Mouse (Mus musculus) left cerebral cortex, adult 11 months (tissue): ENCODE results near the gene Bcl2a1c.
A peak's percentile ranks its signal among the peaks of the same experiment; 100 is the strongest.
"Not testable (repeated sequence)": the region's sequence is repeated elsewhere in the genome, so short reads cannot be mapped to it uniquely, and the experiment has no call there.

Experiments used
- DNase-seq: peaks from one replicate; pipeline ENCODE4 v3.0.0; 2022; ENCODE audit warnings: low spot score

Gene Bcl2a1c

DNA sequence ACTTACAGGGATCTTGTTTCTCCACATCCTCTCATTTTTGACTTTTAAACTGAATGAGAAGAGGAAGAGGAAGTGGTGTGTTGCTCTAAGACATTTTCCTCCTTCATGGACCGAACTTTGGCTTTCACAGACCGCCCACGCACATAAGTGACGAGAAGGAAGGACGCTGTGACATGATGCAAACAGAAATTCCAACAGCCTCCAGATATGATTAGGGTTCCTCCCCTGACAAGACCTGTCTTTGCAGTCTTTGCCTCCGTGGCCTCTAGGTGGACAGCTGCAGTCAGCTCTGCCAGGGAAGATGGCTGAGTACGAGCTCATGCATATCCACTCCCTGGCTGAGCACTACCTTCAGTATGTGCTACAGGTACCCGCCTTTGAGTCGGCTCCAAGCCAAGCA lies at the start of gene Bcl2a1c:
Bcl2a1c (plus strand) TSS at position 281 of the 400 bp plus-strand sequence.
- not testable (repeated sequence) for DNase-seq

DNA sequence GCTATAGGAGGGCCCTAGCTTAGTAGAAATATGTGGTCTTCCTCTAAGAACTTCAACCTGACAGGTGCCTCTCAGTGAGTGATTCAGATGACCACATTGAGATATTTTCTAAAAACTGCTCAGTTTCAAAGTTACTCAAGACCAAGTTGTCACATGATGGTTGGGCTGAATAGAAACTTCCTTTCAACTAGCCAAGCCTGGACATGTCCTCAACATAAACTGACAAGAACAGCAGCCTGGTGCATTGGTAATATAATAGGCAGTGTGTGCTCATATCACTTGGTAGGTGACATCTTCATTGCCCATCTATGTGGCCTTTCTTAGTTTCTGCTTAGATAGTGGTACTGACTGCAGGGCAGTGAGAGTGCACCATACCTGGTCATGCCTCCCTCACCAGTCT lies 24.0 kb upstream of the Bcl2a1c start:
- not testable (repeated sequence) for DNase-seq

- not testable (repeated sequence) for DNase-seq
These were observed 18.2 kb upstream of the Bcl2a1c start for GRCm38 (mm10) chr9:114311752-114312151.

DNA sequence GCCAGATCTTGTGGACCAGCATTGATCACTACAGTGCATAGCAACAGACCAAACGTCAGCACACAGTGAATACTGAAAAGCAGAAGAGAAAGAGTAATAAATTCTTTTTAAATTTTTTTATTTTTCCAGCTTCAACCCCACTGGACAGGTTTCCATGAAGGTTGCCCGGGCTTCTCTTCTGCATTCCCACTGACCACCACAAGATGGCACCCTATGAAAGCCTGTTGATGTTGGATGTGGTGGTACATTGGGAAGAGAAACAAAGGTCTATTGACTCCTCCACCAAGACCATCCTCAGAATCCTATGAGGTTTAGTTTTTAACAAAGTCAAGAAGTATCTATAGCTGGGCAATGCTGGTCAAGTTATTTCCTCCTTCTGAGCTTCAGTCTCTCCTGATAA lies 11.9 kb upstream of the Bcl2a1c start:
- DNase-seq: peak; percentile 33

DNA sequence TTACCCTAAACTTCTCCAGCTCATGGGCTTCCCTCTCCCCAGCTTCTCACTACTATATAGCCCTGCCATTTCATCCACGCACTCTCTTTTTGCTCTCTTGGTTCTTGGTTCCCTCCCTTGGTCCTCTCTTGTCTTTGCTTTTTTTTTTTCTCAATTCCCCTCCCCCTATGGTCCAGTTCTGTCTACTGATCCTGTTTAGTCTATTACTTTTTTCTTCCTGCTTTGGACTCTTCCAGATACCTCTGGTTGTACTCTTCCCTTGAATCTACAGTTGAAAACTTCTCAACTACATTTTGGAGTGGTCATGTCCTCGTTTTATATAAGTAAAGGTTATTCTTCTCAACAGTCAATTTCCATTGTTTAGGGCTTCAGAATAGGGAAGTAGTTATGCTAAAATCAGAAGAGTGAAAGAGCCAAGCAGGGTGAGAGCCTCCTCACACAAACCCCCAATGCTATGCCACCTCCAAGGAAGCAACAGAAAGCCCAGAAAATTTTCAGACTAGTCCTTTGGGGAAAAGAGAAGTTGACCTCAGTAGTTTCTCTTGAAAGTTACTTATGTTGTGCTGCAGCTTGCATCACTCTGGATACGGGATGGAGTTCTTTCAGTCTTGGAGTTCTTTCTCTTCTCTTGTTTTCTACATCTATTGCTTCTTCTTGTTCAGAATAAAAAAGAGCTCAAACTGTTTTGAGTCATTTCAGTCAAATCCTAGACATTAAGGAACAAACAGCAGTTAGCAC lies 3.8 kb upstream of the Bcl2a1c start:
- DNase-seq: no peak

DNA sequence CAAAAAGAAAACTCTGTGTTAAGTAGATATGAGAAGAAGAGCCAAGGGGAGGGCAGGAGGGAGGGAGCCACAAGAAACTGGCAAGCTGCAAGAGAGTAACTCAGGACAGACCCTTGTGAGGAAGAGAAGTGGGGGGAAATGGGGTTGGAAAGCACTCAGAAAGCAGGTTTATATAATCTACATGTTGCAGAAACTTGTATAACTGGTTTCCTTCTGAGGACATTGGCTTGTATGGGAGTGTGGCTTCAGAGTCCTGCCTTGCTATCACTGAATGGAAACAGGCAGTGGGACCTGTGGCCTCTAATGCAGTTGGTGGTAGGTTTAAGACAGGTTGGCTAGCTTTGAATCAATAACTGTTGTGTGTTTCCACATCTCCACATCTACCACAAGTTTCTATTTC lies 1.6 kb upstream of the Bcl2a1c start:
- DNase-seq: not testable (repeated sequence)

GRCm38 (mm10) chr9:114367783-114368470 lies 38.0 kb downstream of the Bcl2a1c start:
- peak; percentile 53 for DNase-seq

DNA sequence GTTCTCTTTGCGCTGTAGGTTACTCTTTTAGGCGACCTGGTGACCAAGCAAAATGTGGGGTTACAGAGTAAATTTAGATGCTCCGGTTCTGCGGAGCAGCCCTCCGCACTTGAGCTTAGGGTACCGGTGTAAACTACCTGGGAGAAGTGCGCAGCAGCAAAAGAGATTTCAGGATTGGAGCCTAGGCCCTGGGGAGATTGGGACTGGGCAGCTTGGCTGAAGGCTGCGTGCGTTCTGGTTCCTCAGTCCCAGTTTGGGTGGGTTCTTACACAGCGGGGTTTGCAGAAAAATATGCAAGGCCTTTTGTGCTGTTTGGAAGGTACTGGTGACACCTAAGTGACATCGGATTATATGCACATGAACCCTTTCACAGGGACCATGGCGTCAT lies 38.5 kb downstream of the Bcl2a1c start:
- DNase-seq: no peak

- not testable (repeated sequence) for DNase-seq
These were observed 39.5 kb downstream of the Bcl2a1c start for GRCm38 (mm10) chr9:114369389-114369788.

DNA sequence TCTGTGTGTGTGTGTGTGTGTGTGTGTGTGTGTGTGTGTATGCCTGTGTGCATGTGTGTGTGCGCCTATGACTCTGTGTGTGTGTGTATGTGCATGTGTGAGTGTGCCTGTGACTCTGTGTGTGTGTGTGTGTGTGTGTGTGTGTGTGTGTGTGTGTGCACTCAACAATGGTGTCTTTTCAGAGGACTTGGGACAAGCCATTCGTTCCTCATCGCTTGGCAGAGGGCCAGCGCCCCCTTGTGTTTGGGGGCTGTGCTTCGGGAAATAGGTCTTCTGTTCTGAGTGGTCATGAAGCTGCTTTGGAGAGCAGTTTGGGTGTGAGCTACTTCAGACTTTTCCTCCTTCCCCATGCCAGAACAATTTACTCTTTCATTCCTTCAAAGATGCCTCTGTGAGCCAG lies 41.8 kb downstream of the Bcl2a1c start:
- not testable (repeated sequence) for DNase-seq

GRCm38 (mm10) chr9:114375276-114375962 lies 45.5 kb downstream of the Bcl2a1c start:
- DNase-seq: no peak

- DNase-seq: no peak
These were observed 47.2 kb downstream of the Bcl2a1c start for GRCm38 (mm10) chr9:114377168-114377567.

GRCm38 (mm10) chr9:114379871-114380270 lies 49.9 kb downstream of the Bcl2a1c start:
- no peak for DNase-seq
